Mouse (Mus musculus) liver, postnatal 0 days (tissue): ENCODE measurements around the gene Xkr7. TPM values are rescaled to one million over a fixed set of nuclear protein-coding genes. Genes with fewer than 3 reads are reported as not detected.

Source experiments
- ATAC-seq: fragments of 200-750 bp; cut with Nextera tagmentation; 2 replicates; pipeline ENCODE4 v1.8.0; 2017; ENCODE audit warnings: mild to moderate bottlenecking, moderate library complexity
- DNase-seq: peaks from one replicate; pipeline ENCODE4 v3.0.0-alpha.2; 2016
- H3K27ac ChIP-seq: fragments of 300-500 bp; sonication (generic); 2 replicates; pipeline ENCODE4 v1.5.1; 2014; ENCODE audit warnings: antibody characterized with exemption, moderate library complexity, mild to moderate bottlenecking, low read depth
- H3K27me3 ChIP-seq: fragments of 300-500 bp; sonication (generic); 2 replicates; pipeline ENCODE4 v1.6.1; 2014; ENCODE audit warnings: low read length, control low read depth, mixed read lengths; ENCODE audit not compliant: insufficient read depth
- H3K36me3 ChIP-seq: fragments of 300-500 bp; sonication (generic); replicated peaks from 2 replicates; pipeline ENCODE4 v1.6.1; 2014; ENCODE audit warnings: mild to moderate bottlenecking, control low read depth, low read length, moderate library complexity, mixed read lengths; ENCODE audit not compliant: insufficient read depth
- H3K4me1 ChIP-seq: fragments of 300-500 bp; sonication (generic); 2 replicates; pipeline ENCODE4 v1.6.1; 2014; ENCODE audit warnings: antibody characterized with exemption, mild to moderate bottlenecking, control low read depth; ENCODE audit not compliant: insufficient read depth
- H3K4me2 ChIP-seq: fragments of 300-500 bp; sonication (generic); 2 replicates; pipeline ENCODE4 v1.6.1; 2014; ENCODE audit warnings: low read depth, mild to moderate bottlenecking, low read length, moderate library complexity, mixed read lengths
- H3K4me3 ChIP-seq: fragments of 300-500 bp; sonication (generic); 2 replicates; pipeline ENCODE4 v1.5.1; 2014; ENCODE audit warnings: low read depth, low read length
- H3K9ac ChIP-seq: fragments of 300-500 bp; sonication (generic); replicated peaks from 2 replicates; pipeline ENCODE4 v1.6.1; 2014; ENCODE audit warnings: mild to moderate bottlenecking, moderate library complexity
- H3K9me3 ChIP-seq: fragments of 300-500 bp; sonication (generic); 2 replicates; pipeline ENCODE4 v1.6.1; 2016; ENCODE audit warnings: mild to moderate bottlenecking, control low read depth, low read length, mixed read lengths
- CTCF ChIP-seq: sonication (generic); IDR thresholded peaks from 2 replicates; pipeline ENCODE4 v1.5.1; 2016; ENCODE audit warnings: antibody characterized with exemption, low read depth
- EP300 ChIP-seq: IDR thresholded peaks from 2 replicates; pipeline ENCODE4 v1.6.1; 2016; ENCODE audit warnings: antibody characterized with exemption, low read depth, mild to moderate bottlenecking
- WGBS: fragments of 180-500 bp; shearing (Covaris S2); extraction: QIAGEN DNeasy Blood & Tissue Kit; methylation state at CpG from one replicate; pipeline ENCODE4 v1.1.7; 2014; ENCODE audit not compliant: insufficient replicate concordance; 5-methylcytosine and 5-hydroxymethylcytosine counted together
- polyA plus RNA-seq: library from polyadenylated mRNA; unstranded; fragments of >200 nt; fragmentation: Nextera tagmentation; extraction: Ambion mirVana; gene quantifications from 2 replicates; pipeline ENCODE4 v1.2.1, GENCODE M21; 2015

Gene Xkr7
- polyA plus RNA-seq, 1 experiment from 2014 or later: not detected

DNA sequence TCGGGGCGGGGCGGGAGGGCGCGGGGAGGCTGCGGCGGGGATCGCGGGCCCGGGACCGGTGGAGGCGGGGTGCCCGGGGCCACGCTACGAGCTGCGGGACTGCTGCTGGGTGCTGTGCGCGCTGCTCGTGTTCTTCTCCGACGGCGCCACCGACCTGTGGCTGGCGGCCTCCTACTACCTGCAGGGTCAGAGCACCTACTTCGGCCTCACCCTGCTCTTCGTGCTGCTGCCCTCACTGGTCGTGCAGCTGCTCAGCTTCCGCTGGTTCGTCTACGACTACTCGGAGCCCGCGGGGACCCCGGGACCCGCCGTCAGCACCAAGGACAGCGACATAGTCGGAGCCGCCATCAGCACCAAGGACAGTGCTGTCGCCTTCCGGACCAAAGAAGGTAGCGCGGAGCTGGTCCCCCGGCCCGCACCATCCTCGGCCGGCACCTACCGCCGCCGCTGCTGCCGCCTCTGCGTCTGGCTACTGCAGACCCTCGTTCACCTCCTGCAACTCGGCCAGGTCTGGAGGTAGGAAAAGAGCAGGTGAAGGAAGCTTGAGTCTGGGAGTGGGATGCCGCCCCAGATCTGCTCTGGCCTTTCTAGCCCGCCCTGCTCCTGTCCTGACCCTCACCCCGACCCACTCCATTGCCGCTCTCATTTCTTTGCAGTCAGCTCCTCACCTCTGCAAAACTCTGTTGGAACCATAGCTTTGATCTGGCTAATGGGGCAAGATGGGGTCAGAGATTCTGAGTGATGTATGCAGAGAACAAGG, 611 bp downstream of the Xkr7 start:
- no peaks in the 10 kb centered on the region for H3K36me3 ChIP-seq
- peak overlapping the region; percentile 38 for H3K4me3 ChIP-seq
- H3K4me1 ChIP-seq: peaks cover 5% of the 10 kb centered on the region
- no peak overlapping the region for H3K9ac ChIP-seq
- ATAC-seq (peak; percentile 65), DNase-seq (peak; percentile 88)
- H3K27me3 ChIP-seq: peaks cover 39% of the 10 kb centered on the region
- WGBS: 4% methylated on average over 37 of the region's 58 CpGs
- peak overlapping the region; percentile 56 for H3K4me2 ChIP-seq
- H3K27ac ChIP-seq: no peak overlapping the region
- no peaks in the 10 kb centered on the region for H3K9me3 ChIP-seq
- no peak for TF ChIP-seq CTCF
- TF ChIP-seq EP300: no peak

DNA sequence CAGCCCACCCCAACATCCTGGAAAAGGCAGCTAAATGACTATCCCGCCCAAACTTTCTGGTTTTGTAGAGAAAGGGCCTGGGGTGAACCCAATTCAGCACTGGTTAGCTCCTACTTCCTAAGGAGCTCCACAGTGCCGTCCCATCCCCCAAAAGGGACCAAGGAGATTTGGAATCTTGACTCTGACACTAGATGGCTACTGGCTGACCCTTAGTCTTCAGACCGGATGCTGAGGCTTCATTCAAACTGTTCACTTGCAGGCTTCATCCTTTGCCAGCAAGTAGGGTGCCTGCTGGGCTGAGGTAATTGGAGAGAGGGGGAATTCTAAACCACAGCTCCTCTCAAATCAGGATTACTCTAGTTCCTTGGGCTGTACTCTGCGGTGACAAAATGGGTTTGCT, 1.3 kb downstream of the Xkr7 start:
- no peak for ATAC-seq
- no peak for TF ChIP-seq EP300
- no peak for TF ChIP-seq CTCF
- peaks cover 39% of the 10 kb centered on the region for H3K27me3 ChIP-seq
- 16% methylated on average over 4 of the region's 4 CpGs for WGBS
- H3K27ac ChIP-seq: no peak overlapping the region
- H3K4me1 ChIP-seq: peaks cover 5% of the 10 kb centered on the region
- no peak overlapping the region for H3K9ac ChIP-seq
- H3K4me3 ChIP-seq: no peak overlapping the region
- no peak overlapping the region for H3K4me2 ChIP-seq
- DNase-seq: no peak
- H3K36me3 ChIP-seq: no peaks in the 10 kb centered on the region
- no peaks in the 10 kb centered on the region for H3K9me3 ChIP-seq

DNA sequence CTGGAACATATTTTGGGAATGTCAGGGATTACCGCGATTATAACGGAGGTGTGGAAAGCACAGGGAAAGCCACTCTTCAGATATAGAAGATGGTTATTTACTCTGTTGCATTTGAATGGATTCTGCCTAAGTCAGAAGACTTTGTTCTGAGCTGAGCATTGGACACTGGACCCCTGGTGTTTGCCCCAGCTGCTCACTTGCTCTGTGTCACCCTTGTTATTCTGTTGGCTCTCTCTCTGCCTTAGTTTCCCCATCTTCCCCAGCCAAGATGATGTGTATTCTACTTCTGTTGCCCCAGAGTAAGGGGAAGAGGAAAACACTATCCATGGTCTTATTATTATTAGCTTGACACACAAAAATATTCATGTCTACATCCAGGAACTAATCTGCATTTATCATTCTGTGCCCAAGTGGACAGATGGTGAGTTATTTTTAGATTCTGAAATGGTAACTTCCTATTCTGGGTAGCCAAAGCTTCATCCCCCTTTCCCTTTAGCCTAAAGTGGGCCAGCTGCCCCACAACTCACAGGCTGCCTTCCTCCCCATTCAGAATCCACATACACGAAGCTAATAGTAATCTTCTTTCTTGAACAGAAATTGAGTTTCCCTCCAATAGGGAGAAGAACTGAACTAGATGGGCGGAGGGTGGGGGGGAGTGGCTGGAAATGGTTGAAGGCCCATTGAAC, 2.0 kb downstream of the Xkr7 start:
- Histone ChIP-seq H3K9ac (no peak overlapping the region), H3K4me1 (peaks cover 5% of the 10 kb centered on the region), H3K27me3 (peaks cover 39% of the 10 kb centered on the region), H3K36me3 (no peaks in the 10 kb centered on the region), H3K4me3 (no peak overlapping the region), H3K4me2 (no peak overlapping the region), H3K9me3 (no peaks in the 10 kb centered on the region), H3K27ac (no peak overlapping the region)
- WGBS: 53% methylated on average over 5 of the region's 5 CpGs
- no peak for TF ChIP-seq EP300
- no peak for TF ChIP-seq CTCF
- no peak for ATAC-seq
- DNase-seq: no peak

DNA sequence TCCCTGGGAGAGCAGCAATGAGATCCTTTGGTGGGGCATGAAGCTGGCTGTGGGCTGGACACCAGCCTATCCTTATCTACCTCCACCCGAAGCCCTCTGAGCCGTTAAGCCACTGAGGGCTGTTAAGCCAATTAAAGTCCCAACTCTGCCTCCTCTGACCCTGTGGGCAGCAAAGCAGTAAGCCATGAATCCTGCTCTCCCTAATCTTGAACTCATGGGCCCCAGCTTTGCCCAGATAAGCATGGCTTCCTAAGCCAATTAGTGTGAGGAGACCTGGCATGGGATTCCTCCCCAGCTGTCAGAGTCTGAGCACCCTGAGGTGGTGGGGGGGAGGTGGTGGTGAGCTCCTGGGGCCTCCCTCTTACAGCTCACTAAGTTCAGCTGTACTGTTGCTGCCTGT, 5.0 kb downstream of the Xkr7 start:
- no peak overlapping the region for H3K9ac ChIP-seq
- peaks cover 17% of the 10 kb centered on the region for H3K27me3 ChIP-seq
- H3K4me2 ChIP-seq: no peak overlapping the region
- no peaks in the 10 kb centered on the region for H3K36me3 ChIP-seq
- TF ChIP-seq EP300 (no peak), CTCF (no peak)
- no peak overlapping the region for H3K27ac ChIP-seq
- ATAC-seq: no peak
- 15% methylated on average over 2 of the region's 2 CpGs for WGBS
- H3K4me1 ChIP-seq: peaks cover 4% of the 10 kb centered on the region
- no peaks in the 10 kb centered on the region for H3K9me3 ChIP-seq
- H3K4me3 ChIP-seq: no peak overlapping the region
- DNase-seq: no peak

DNA sequence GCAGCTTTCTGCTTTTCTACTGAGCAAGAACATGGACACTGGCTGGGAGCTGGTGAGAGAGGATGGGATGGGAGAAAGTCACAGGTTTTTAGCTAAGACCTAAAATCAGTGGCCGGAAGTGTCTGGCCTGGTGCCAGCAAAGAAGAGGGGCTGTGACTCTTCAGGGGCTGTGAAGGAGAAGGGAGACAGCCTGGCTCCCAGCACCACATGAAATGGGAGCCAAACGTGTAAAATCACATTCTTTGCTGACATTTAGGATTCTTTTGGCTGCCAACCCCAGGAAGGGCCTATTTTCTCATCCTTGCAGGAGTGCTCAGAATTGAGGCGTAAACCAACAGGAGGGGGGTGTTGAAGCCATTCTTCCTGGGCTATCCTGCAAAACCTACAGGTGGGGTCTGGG, 12.2 kb downstream of the Xkr7 start:
- no peak overlapping the region for H3K4me3 ChIP-seq
- DNase-seq (no peak), ATAC-seq (no peak)
- H3K4me2 ChIP-seq: no peak overlapping the region
- no peaks in the 10 kb centered on the region for H3K27me3 ChIP-seq
- no peak overlapping the region for H3K9ac ChIP-seq
- H3K27ac ChIP-seq: no peak overlapping the region
- H3K36me3 ChIP-seq: no peaks in the 10 kb centered on the region
- no peak for TF ChIP-seq CTCF
- no peak for TF ChIP-seq EP300
- H3K9me3 ChIP-seq: no peaks in the 10 kb centered on the region
- H3K4me1 ChIP-seq: no peaks in the 10 kb centered on the region
- 77% methylated on average over 3 of the region's 3 CpGs for WGBS

DNA sequence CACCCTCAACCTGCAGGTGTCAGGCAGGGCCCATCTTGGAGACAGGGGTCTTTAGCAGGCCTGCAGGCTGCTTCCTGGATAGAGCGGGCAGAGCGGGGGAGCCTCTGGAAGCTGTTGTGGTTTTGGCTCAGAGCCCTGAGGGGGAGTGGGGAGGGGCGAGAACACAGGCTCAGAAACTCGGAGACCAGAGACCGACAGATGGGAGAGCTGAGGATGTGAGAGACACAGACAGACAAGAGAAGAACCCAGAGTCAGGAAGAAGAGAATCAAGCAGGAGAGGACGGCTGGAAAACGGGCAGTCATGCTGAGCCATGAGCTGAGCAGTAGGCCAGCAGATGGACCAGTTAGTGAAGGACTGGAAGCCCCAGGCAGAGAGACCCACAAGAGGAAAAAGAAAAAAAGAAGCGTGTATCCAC, 14.2 kb downstream of the Xkr7 start:
- Histone ChIP-seq H3K4me3 (no peak overlapping the region), H3K4me1 (no peaks in the 10 kb centered on the region), H3K36me3 (no peaks in the 10 kb centered on the region), H3K4me2 (no peak overlapping the region), H3K9me3 (no peaks in the 10 kb centered on the region), H3K27me3 (no peaks in the 10 kb centered on the region), H3K9ac (no peak overlapping the region), H3K27ac (no peak overlapping the region)
- DNase-seq (no peak), ATAC-seq (no peak)
- 21% methylated on average over 8 of the region's 8 CpGs for WGBS
- TF ChIP-seq CTCF (no peak), EP300 (no peak)
